8 mouse cellular contexts compared by ENCODE assay signal in genomic region chr4:62360088-62360804, GRCm38 (mm10). TPM values are rescaled to one million over a fixed set of nuclear protein-coding genes. Genes with fewer than 3 reads are reported as not detected.
A peak's percentile ranks its signal among the peaks of the same experiment; 100 is the strongest.
DNase-seq lines count a peak whose midpoint lies in the region; ATAC-seq lines count a peak whose summit lies in the region.

Fkbp15 (minus strand) TSS chr4:62360548.
Slc31a1 (plus strand) TSS chr4:62360727.

- peak; percentile 99 for ATAC-seq in inflammation-experienced regulatory T-cells, adult 6 months
- peak; percentile 100 for ATAC-seq in megakaryocyte-erythroid progenitor cell, adult 5-6 weeks (replicated peaks; ENCODE audit: low FRiP score, low TSS enrichment, poor library complexity, severe bottlenecking)

- DNase-seq in adrenal gland, adult (ENCODE audit: inconsistent age in 2 of 2, low spot score in 1 of 2): peak; percentile 97 to 99
- DNase-seq in embryo, embryonic 10.5 days (ENCODE audit: low spot score): peak; percentile 99
- DNase-seq in gastrocnemius, postnatal 14 days: peak; percentile 96
- DNase-seq in left cerebral cortex, postnatal 10 days (ENCODE audit: extremely low spot score in 1 of 2, low spot score in 2 of 2): peak; percentile 96 to 98
- DNase-seq in right cerebral cortex, postnatal 25 days: peak; percentile 97
- peak; percentile 95 for DNase-seq in urinary bladder, postnatal 4 days (ENCODE audit: low spot score in 2 of 2)

- intact Hi-C loops in gastrocnemius, postnatal 14 days (cut with DNase I; ENCODE audit: low total_unique reads): no loop called here
- intact Hi-C loops in left cerebral cortex, postnatal 10 days (cut with DNase I): loop anchor here (5.0 kb wide), 1 partner anchor 47 kb away; the partner anchor contains the start of genes Cdc26 and Prpf4

RNA-seq across cellular contexts. Expression of gene Fkbp15, which starts in this region (rescaled TPM):
- total RNA-seq in gastrocnemius, postnatal 14 days (2021): 10 to 100 TPM; 14.4 to 15.9 TPM
- polyA plus RNA-seq in inflammation-experienced regulatory T-cells, adult 6 months (2017; shearing (Covaris generic)): 10 to 100 TPM; 32.4 to 50.1 (median 47.2) TPM
- total RNA-seq in left cerebral cortex, postnatal 10 days (2021): 10 to 100 TPM; 37.2 to 38.8 TPM
- 29.0 and 33.9 TPM in 2 replicates for total RNA-seq in megakaryocyte-erythroid progenitor cell, adult 5-6 weeks (2014; fragmentation: Nextera tagmentation)
- total RNA-seq in megakaryocyte-erythroid progenitor cell, adult 5-6 weeks (2017): 37.6 and 48.6 TPM in 2 replicates

RNA-seq across cellular contexts. Expression of gene Slc31a1, which starts in this region (rescaled TPM):
- 10 to 100 TPM; 12.2 to 13.3 TPM for total RNA-seq in gastrocnemius, postnatal 14 days (2021)
- polyA plus RNA-seq in inflammation-experienced regulatory T-cells, adult 6 months (2017; shearing (Covaris generic)): 10 to 100 TPM in 1 of 3 experiments, 1 to 10 TPM in 2; 6.4 to 12.8 (median 9.3) TPM
- total RNA-seq in left cerebral cortex, postnatal 10 days (2021): 10 to 100 TPM; 32.7 TPM
- total RNA-seq in megakaryocyte-erythroid progenitor cell, adult 5-6 weeks (2014; fragmentation: Nextera tagmentation): 19.4 and 22.7 TPM in 2 replicates
- total RNA-seq in megakaryocyte-erythroid progenitor cell, adult 5-6 weeks (2017): 19.7 and 21.2 TPM in 2 replicates

Comparison
In these comparisons a context has a peak if more than half of its experiments do, and no peak if none do; other contexts are left out.
1. Peak in every context shown above with its lines: DNase-seq and ATAC-seq.